Mouse (Mus musculus): ENCODE measurements around the gene 1700017B05Rik. TPM values are rescaled to one million over a fixed set of nuclear protein-coding genes. Genes with fewer than 3 reads are reported as not detected.

1700017B05Rik gene
- polyA plus RNA-seq (2012; ENCODE audit: low replicate concordance), result 126 and 137 TPM in 2 replicates

DNA sequence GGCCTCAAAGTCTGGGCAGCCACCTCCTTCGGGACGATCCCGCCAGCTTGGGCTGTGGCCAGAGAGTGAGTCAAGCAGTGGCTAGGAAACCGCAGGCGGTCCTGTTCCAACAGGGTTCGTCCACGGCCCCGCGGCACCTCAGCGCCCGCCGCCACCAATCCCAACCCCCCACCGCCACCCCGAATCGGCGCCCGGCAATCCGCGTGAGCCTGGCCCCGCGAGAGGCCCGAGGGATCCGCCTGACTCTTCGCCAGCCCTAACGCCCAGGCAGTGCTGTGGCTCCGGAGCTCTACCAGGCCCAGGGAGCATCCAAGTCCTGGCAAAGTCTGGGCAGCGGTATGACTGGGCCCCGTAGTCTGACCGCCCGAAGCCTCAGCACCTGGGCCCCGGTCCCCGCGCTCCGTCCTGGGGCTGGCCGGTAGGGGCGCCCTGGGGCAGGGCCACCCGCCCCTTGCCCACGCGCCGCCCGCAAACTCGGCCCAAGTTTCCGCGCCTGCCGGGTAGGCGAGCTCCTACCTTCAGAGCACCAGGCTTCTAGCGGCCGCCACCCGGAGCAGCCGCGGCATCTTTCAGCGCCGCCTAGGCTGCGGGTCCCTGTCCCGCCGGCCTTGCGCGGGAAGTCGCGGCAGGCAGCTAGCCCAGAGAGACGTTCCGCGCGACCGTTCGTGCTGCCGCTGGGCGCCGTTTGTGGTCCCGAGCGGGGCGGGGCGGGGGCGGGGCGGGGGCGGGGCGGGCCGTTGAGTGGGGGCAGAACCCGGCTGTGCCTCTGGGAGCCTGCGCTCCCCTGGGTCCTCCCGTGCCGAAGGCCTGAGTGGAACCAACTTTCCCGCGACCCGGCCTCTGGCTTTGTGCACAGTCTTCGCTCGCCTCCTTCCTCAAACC lies at the start of gene 1700017B05Rik:
Gene 1700017B05Rik, minus strand, starts transcription at position 700 of the 882 bp plus-strand sequence.

DNA sequence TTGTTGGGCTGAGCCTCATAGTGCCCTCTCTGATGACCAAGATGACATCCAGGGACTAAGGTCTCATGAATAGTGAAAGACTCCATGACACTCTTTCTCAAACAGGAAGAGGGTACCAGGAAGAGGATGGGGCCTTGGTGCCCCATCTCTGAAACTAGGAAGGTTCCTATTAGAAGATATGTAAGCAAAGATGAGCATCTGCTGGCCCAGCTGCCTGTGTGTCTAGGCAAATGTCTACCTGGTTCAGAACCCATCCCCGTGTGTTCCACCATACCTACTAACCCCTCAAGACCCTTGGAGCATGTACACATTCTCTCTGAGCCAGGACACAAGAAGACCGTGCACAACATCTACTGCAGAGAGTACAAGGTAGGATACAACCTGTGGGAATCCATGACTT lies 26.2 kb downstream of the 1700017B05Rik start, which contains the start of gene Trcg1:
Gene Trcg1, plus strand, starts transcription at position 301 of the 400 bp plus-strand sequence.

Other genes with a start within 250 kb of the 1700017B05Rik start
- 12.4 and 39.8 TPM in 2 replicates for gene Sin3a, start 190.6 kb downstream of the 1700017B05Rik start, polyA plus RNA-seq (2012; ENCODE audit: low replicate concordance)
- gene Man2c1, start 131.9 kb downstream of the 1700017B05Rik start, polyA plus RNA-seq (2012; ENCODE audit: low replicate concordance), result 77.0 and 97.7 TPM in 2 replicates
- 12.9 and 14.3 TPM in 2 replicates for gene Neil1, start 114.3 kb downstream of the 1700017B05Rik start, polyA plus RNA-seq (2012; ENCODE audit: low replicate concordance)
- gene Commd4, start 104.3 kb downstream of the 1700017B05Rik start, polyA plus RNA-seq (2012; ENCODE audit: low replicate concordance), result 41.2 and 61.1 TPM in 2 replicates
- gene Trcg1, start 26.1 kb downstream of the 1700017B05Rik start, polyA plus RNA-seq (2012; ENCODE audit: low replicate concordance), result not detected in 2 replicates
- gene Ppcdc, start 177.5 kb upstream of the 1700017B05Rik start, polyA plus RNA-seq (2012; ENCODE audit: low replicate concordance), result 5.1 and 7.3 TPM in 2 replicates
- 1.6 and 3.4 TPM in 2 replicates for gene Scamp5, start 205.4 kb upstream of the 1700017B05Rik start, polyA plus RNA-seq (2012; ENCODE audit: low replicate concordance)
- gene Rpp25, start 241.4 kb upstream of the 1700017B05Rik start, polyA plus RNA-seq (2012; ENCODE audit: low replicate concordance), result 0.48 TPM in 1 of 2 replicates, not detected in the other

Measured in leukemia stem cell, adult 10-12 weeks (primary cell).